Mouse (Mus musculus): ENCODE measurements around the gene Igsf10. TPM values are rescaled to one million over a fixed set of nuclear protein-coding genes. Genes with fewer than 3 reads are reported as not detected.
"Not testable (repeated sequence)": the region's sequence is repeated elsewhere in the genome, so short reads cannot be mapped to it uniquely, and the experiment has no call there.

Igsf10 gene
- total RNA-seq (2021), result 1 to 10 TPM; 1.7 to 2.1 TPM
- long read RNA-seq, experiment 1, partial matches to known transcripts, result 0 of 1 reads
- long read RNA-seq, experiment 1, other reads (novel, unspliced or antisense), result 1 of 1 reads
- long read RNA-seq, experiment 2, partial matches to known transcripts, result 0 of 2 reads
- long read RNA-seq, experiment 2, other reads (novel, unspliced or antisense), result 2 of 2 reads

GRCm38 (mm10) chr3:59344065-59344905 lies at the start of gene Igsf10:
Igsf10 (minus strand) TSS chr3:59344394.
- peak; percentile 11 to 22 for DNase-seq (ENCODE audit: low spot score in 2 of 2)
- no peak for TF ChIP-seq CTCF (conservative IDR thresholded peaks at IDR 0.05)
- Histone ChIP-seq H3K4me3 (peak within 1 kb of the TSS; percentile 73), H3K27ac (peak within 1 kb of the TSS; percentile 43; the same call in 1 of the 2 replicates)

- H3K4me3 ChIP-seq, result no peak overlapping the region
- no peak for TF ChIP-seq CTCF (conservative IDR thresholded peaks at IDR 0.05)
- H3K27ac ChIP-seq, result no peak overlapping the region
- no peak for DNase-seq (ENCODE audit: low spot score in 2 of 2)
Observed at GRCm38 (mm10) chr3:59385553-59385952, 41.4 kb upstream of the Igsf10 start.

DNA sequence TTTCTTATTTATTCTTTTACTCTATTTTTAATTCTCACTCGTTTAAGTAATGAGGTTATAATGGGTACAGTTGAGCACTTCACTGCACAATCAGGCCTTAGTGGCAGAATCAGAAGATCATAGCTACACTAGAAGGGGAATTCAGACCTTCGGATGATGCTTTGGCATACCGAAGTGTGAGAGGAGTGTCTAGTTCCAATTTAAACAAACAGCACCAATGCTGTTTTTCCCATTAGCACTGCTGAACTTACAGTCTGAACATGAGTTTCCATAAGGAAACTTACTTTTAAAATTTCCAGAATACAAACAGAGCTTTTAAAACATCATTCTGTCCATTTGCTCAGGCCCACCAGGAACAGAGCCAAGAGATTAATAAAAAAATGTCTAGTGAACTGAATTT lies 40.8 kb upstream of the Igsf10 start:
- DNase-seq (ENCODE audit: low spot score in 2 of 2), result no peak
- Histone ChIP-seq H3K27ac (no peak overlapping the region), H3K4me3 (no peak overlapping the region)
- TF ChIP-seq CTCF (conservative IDR thresholded peaks at IDR 0.05), result no peak

DNA sequence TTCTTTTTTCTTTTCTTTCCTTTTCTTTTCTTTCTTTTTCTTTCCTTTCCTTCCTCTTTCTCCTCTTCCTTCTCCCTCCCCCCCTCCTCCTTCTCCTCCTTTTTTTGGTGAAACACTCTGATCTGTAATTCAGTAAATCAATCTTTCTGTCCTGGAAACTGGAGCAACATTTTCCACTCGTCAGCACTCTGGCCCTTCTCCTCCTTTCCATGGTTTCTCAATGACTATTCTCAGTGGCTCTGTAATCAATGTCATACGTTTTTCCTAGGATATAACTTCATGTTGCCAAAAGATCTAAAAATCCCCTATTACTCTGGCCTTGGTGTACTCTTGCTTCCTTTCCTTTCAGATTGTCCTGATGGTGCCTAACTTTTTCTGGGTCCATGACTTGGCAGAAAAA lies 40.1 kb upstream of the Igsf10 start:
- no peak for DNase-seq (ENCODE audit: low spot score in 2 of 2)
- Histone ChIP-seq H3K4me3 (no peak overlapping the region), H3K27ac (no peak overlapping the region)
- no peak for TF ChIP-seq CTCF (conservative IDR thresholded peaks at IDR 0.05)

- DNase-seq (ENCODE audit: low spot score in 2 of 2), result not testable (repeated sequence)
Observed at GRCm38 (mm10) chr3:59378791-59379190, 34.6 kb upstream of the Igsf10 start.

GRCm38 (mm10) chr3:59361895-59362294 lies 17.7 kb upstream of the Igsf10 start:
- Histone ChIP-seq H3K4me3 (no peak overlapping the region), H3K27ac (no peak overlapping the region)
- TF ChIP-seq CTCF (conservative IDR thresholded peaks at IDR 0.05), result no peak
- DNase-seq (ENCODE audit: low spot score in 2 of 2), result no peak

More at GRCm38 (mm10) chr3:59378791-59379190, 34.6 kb upstream of the Igsf10 start:
- not testable (repeated sequence) for H3K4me3 ChIP-seq, H3K27ac ChIP-seq

- no peak for DNase-seq (ENCODE audit: low spot score in 2 of 2)
- TF ChIP-seq CTCF (conservative IDR thresholded peaks at IDR 0.05), result no peak
- H3K4me3 ChIP-seq, result no peak overlapping the region
- H3K27ac ChIP-seq, result no peak overlapping the region
Observed at GRCm38 (mm10) chr3:59360102-59360501, 15.9 kb upstream of the Igsf10 start.

GRCm38 (mm10) chr3:59354156-59354555 lies 10.0 kb upstream of the Igsf10 start:
- no peak overlapping the region for H3K27ac ChIP-seq
- DNase-seq (ENCODE audit: low spot score in 2 of 2), result no peak
- H3K4me3 ChIP-seq, result no peak overlapping the region
- TF ChIP-seq CTCF (conservative IDR thresholded peaks at IDR 0.05), result no peak

DNA sequence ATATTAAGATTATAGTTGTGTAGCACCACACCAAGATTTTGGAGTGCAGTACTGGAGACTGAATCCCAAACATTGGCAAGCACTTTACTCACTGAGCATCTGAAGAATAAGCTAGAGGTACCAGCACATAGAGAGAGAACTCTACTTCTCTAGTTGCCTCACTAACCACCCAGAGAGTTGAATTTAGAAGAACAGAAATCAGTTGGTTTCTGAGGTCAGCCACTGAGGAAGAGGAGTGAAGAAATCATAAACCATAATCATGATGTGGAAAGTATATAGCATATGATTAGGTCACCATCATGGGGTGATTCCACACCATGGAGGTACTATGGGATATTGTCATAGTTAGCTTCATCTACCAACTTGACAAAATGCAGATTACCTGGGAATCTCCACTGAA lies 7.6 kb upstream of the Igsf10 start:
- DNase-seq (ENCODE audit: low spot score in 2 of 2), result no peak

DNA sequence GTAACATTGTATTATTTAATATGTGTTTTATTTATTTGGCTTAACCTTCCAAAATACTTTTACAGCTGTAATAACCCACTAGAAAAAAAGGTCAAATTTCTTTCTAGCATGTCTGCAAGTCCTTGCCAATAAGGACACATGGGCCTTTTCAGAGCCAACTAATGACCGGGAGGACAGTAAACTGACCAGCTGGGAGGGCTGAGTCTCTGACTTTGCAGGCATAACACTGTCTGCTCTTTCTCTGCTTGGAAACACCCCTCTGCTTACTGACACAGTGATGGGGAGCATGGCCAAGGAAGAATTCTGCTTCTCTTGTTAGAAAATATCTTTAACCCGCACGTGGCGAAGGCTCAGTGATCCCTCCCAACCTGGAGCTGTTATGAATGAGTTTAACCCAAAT lies 1.2 kb downstream of the Igsf10 start:
- Histone ChIP-seq H3K27ac (no peak overlapping the region), H3K4me3 (no peak overlapping the region; the same call in 1 of the 2 replicates)
- no peak for DNase-seq (ENCODE audit: low spot score in 2 of 2)
- TF ChIP-seq CTCF (conservative IDR thresholded peaks at IDR 0.05), result no peak

More for the DNA sequence above, 7.6 kb upstream of the Igsf10 start:
- H3K4me3 ChIP-seq, result no peak overlapping the region
- no peak for TF ChIP-seq CTCF (conservative IDR thresholded peaks at IDR 0.05)
- H3K27ac ChIP-seq, result no peak overlapping the region

- Histone ChIP-seq H3K27ac (no peak overlapping the region), H3K4me3 (no peak overlapping the region)
- no peak for DNase-seq (ENCODE audit: low spot score in 2 of 2)
- no peak for TF ChIP-seq CTCF (conservative IDR thresholded peaks at IDR 0.05)
Observed at GRCm38 (mm10) chr3:59341647-59342427, 2.4 kb downstream of the Igsf10 start.

GRCm38 (mm10) chr3:59328526-59328925 lies 15.7 kb downstream of the Igsf10 start:
- DNase-seq (ENCODE audit: low spot score in 2 of 2), result no peak
- H3K27ac ChIP-seq, result no peak overlapping the region
- no peak for TF ChIP-seq CTCF (conservative IDR thresholded peaks at IDR 0.05)
- H3K4me3 ChIP-seq, result no peak overlapping the region

DNA sequence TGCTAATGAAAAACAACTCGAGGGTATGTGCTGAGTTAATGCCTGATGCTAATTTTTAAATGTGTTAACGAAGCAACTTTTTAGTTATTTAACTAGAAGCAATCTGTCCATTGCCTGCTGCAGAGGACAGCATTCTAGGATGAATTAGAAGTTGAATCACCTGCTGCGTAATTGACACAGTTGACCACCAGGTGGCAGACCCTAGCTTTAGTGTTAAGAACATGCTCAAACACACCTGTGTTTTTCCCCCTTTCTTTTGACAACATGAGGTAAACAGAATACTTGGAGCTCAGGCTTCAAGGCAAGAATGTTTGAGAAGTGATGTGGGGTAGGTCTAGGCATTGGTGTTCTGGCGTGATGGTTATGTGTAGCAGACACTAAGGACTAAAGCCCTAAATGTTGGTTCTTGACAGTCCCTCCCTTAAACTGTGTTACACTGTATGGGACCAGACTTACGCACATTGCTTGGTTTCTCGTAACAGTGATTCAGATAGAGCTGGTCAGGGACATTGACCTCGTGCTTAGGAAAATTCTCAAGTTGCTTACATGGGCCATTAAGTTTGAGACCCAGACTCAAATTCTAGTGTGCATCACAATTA lies 22.8 kb downstream of the Igsf10 start:
- peak; percentile 43 to 58 for DNase-seq (ENCODE audit: low spot score in 2 of 2)
- Histone ChIP-seq H3K4me3 (no peak overlapping the region), H3K27ac (no peak overlapping the region)
- peak; percentile 90 for TF ChIP-seq CTCF (conservative IDR thresholded peaks at IDR 0.05)
